Mouse (Mus musculus) midbrain, embryonic 13.5 days (tissue): ENCODE data around the gene Mgme1. TPM values are rescaled to one million over a fixed set of nuclear protein-coding genes. Genes with fewer than 3 reads are reported as not detected.

Source experiments
- ATAC-seq: fragments of 200-750 bp; cut with Nextera tagmentation; 2 replicates; pipeline ENCODE4 v1.8.0; 2017; ENCODE audit warnings: mild to moderate bottlenecking, moderate TSS enrichment, moderate library complexity
- H3K27ac ChIP-seq: fragments of 300-500 bp; sonication (generic); 2 replicates; pipeline ENCODE4 v1.5.1; 2015; ENCODE audit warnings: inconsistent platforms, mild to moderate bottlenecking, moderate library complexity
- H3K27me3 ChIP-seq: fragments of 300-500 bp; sonication (generic); 2 replicates; pipeline ENCODE4 v1.6.1; 2015; ENCODE audit warnings: mild to moderate bottlenecking, inconsistent platforms
- H3K36me3 ChIP-seq: fragments of 300-500 bp; sonication (generic); 2 replicates; pipeline ENCODE4 v1.6.1; 2015; ENCODE audit warnings: mild to moderate bottlenecking, inconsistent platforms
- H3K4me1 ChIP-seq: fragments of 300-500 bp; sonication (generic); replicated peaks from 2 replicates; pipeline ENCODE4 v1.6.1; 2015; ENCODE audit warnings: inconsistent platforms
- H3K4me2 ChIP-seq: fragments of 300-500 bp; sonication (generic); replicated peaks from 2 replicates; pipeline ENCODE4 v1.6.1; 2015; ENCODE audit warnings: moderate library complexity, mild to moderate bottlenecking, inconsistent platforms
- H3K4me3 ChIP-seq: fragments of 300-500 bp; sonication (generic); replicated peaks from 2 replicates; pipeline ENCODE4 v1.5.1; 2015; ENCODE audit warnings: mild to moderate bottlenecking, inconsistent platforms
- H3K9ac ChIP-seq: fragments of 300-500 bp; sonication (generic); replicated peaks from 2 replicates; pipeline ENCODE4 v1.6.1; 2015; ENCODE audit warnings: mild to moderate bottlenecking, inconsistent platforms
- H3K9me3 ChIP-seq: fragments of 300-500 bp; sonication (generic); 2 replicates; pipeline ENCODE4 v1.6.1; 2016; ENCODE audit warnings: mild to moderate bottlenecking, inconsistent platforms
- WGBS: fragments of 180-500 bp; shearing (Covaris S2); methylation state at CpG from one replicate; pipeline ENCODE4 v1.1.7; 2015; 5-methylcytosine and 5-hydroxymethylcytosine counted together
- polyA plus RNA-seq: library from polyadenylated mRNA; unstranded; fragments of >200 nt; fragmentation: Nextera tagmentation; extraction: Ambion mirVana; gene quantifications from 2 replicates; pipeline ENCODE4 v1.2.1, GENCODE M21; 2015

The Mgme1 gene
- polyA plus RNA-seq, 1 experiment from 2014 or later: 13.0 TPM

DNA sequence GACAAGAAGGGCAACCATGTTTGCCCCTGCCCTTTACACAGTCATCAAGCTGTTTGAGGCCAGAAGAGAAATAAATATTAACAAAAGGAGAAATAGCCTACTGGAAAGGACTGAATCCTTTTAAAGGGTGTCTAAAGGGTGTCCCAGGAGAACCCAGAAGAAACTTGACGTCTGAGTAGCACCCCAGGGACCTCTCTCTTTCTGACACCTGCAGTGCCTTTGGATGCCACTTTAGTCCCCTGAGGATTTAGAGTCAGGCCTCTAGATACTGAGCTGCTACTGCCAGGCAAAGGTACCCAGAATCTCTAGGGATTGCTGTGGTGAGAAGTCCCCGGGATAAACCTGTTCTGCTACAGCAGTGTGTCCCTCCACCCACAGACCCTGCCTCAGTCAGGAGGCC is 31.1 kb upstream of the Mgme1 start:
- H3K27ac ChIP-seq: no peak overlapping the region
- no peak overlapping the region for H3K4me3 ChIP-seq
- H3K4me1 ChIP-seq: no peaks in the 10 kb centered on the region
- no peaks in the 10 kb centered on the region for H3K36me3 ChIP-seq
- no peaks in the 10 kb centered on the region for H3K9me3 ChIP-seq
- H3K27me3 ChIP-seq: no peaks in the 10 kb centered on the region
- H3K9ac ChIP-seq: no peak overlapping the region
- WGBS: 72% methylated on average over 2 of the region's 2 CpGs
- no peak for ATAC-seq
- no peak overlapping the region for H3K4me2 ChIP-seq

DNA sequence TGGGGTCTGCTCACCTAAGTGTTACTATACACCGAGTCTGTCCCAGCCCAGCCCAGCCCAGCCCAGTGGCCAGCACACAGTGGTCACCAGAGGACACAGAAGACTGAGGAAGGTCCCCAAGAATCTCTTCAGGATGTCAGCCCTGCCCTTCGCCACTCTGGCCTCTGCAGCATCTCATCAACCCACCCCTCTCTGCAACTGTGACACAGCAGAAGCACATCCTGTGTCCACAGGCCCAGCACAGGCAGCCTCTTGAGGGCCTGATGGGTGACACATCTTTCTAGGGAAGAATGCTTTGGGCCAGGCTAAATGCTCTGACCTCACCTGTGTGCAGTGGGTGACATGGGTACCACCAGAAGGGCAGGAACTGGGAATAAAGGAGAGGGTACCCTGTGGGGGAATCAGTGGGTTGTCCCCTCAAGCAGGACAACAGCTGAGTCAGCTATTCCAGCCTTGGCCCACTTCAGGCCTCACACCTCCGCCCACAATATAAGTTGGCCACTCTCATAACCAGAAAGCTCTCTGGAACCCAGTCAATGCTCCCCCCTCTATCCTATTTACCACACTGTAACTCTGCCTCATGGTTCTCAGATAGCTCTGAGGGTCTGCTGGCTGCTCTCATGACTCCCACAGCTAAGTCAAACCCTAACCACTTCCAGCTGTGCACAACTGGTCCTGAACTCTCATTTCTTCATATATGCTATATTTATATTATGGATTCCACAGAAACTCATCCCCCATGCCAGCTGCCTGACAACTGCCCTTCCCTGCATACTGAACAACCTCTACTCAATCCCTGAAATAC is 30.2 kb upstream of the Mgme1 start:
- H3K9me3 ChIP-seq: no peaks in the 10 kb centered on the region
- H3K36me3 ChIP-seq: no peaks in the 10 kb centered on the region
- H3K4me3 ChIP-seq: no peak overlapping the region
- H3K4me1 ChIP-seq: no peaks in the 10 kb centered on the region
- H3K9ac ChIP-seq: no peak overlapping the region
- WGBS: 87% methylated on average over 3 of the region's 3 CpGs
- no peaks in the 10 kb centered on the region for H3K27me3 ChIP-seq
- no peak for ATAC-seq
- no peak overlapping the region for H3K27ac ChIP-seq
- H3K4me2 ChIP-seq: no peak overlapping the region

DNA sequence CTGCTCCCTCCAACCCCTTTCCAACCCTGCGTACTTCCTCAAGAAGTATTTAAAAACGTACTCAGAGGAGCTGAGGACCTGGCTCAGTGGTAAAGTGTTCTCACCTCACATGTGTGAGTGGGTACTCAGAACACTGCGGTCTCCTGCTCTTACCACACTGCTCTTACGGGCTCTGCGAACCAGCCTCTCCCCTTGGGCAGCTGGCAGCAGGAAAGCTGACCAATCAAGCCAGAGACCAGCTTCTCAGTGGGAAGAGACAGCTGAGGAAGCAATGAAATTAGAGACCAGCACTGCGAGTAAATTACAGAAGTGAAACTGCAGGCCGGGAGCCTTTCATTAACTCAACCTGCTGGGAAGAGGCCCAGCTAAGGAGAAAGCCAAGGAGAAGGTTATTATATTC is 25.0 kb upstream of the Mgme1 start:
- H3K9me3 ChIP-seq: no peaks in the 10 kb centered on the region
- no peaks in the 10 kb centered on the region for H3K27me3 ChIP-seq
- H3K4me2 ChIP-seq: no peak overlapping the region
- H3K9ac ChIP-seq: no peak overlapping the region
- no peak overlapping the region for H3K4me3 ChIP-seq
- no peak overlapping the region for H3K27ac ChIP-seq
- ATAC-seq: no peak
- no peaks in the 10 kb centered on the region for H3K4me1 ChIP-seq
- peaks cover 17% of the 10 kb centered on the region for H3K36me3 ChIP-seq
- 74% methylated on average over 7 of the region's 7 CpGs for WGBS

DNA sequence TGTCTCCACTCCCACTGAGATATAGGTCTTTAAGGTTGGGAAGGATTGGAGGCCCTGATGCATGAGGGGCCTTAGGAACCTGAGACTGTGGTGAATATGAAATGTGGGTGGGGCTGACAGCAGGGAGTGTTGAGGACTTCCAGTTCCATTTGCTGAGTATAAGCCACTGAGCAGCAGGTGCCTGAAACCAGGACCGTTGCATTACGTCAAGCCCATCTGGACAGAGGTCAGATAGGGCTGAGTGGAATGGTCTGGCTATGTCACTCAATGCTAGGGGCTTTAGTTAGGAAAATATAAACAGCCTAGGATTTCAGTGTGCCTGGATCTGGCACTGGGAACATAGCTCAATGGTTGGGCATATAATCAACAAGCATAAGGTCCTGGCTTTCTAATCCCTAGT is 24.2 kb upstream of the Mgme1 start:
- Histone ChIP-seq H3K27ac (no peak overlapping the region), H3K9me3 (no peaks in the 10 kb centered on the region), H3K36me3 (peaks cover 23% of the 10 kb centered on the region), H3K9ac (no peak overlapping the region), H3K4me3 (no peak overlapping the region), H3K4me2 (no peak overlapping the region), H3K4me1 (no peaks in the 10 kb centered on the region), H3K27me3 (no peaks in the 10 kb centered on the region)
- WGBS: 78% methylated on average over 2 of the region's 2 CpGs
- no peak for ATAC-seq

DNA sequence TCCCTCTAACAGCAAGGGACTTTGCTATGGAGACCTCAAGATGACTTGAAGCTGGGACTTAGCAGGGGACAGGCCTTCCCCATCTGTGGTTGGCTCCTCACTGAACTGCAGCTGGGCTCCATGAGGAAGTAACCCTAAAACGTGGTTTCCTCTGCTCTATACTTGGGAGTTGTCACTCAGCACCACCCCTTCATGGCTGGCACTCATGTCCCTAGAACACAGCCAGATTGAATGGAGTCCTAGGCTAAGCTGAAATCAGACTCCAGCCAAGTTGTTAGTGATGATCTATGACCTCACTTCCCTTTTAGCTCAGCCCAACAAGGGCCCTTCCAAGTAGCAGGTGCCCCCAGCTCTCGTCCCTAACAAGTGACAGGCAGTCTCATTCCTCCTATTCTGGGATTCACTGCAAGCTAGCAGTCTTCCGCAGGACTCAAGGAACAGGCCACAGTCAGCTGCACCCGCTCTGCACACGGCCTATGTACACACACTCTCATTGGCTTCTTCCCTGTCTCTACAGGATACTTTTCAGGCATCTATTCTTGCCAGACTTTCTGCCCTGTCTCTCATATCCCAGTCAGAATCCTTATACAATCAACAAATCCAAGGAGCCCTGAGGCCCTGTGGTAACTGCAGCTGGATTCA is 23.0 kb upstream of the Mgme1 start:
- ATAC-seq: 0 out of 2 replicates have a peak, but pooled peaks have one; percentile 21
- H3K9ac ChIP-seq: no peak overlapping the region
- 58% methylated on average over 5 of the region's 5 CpGs for WGBS

DNA sequence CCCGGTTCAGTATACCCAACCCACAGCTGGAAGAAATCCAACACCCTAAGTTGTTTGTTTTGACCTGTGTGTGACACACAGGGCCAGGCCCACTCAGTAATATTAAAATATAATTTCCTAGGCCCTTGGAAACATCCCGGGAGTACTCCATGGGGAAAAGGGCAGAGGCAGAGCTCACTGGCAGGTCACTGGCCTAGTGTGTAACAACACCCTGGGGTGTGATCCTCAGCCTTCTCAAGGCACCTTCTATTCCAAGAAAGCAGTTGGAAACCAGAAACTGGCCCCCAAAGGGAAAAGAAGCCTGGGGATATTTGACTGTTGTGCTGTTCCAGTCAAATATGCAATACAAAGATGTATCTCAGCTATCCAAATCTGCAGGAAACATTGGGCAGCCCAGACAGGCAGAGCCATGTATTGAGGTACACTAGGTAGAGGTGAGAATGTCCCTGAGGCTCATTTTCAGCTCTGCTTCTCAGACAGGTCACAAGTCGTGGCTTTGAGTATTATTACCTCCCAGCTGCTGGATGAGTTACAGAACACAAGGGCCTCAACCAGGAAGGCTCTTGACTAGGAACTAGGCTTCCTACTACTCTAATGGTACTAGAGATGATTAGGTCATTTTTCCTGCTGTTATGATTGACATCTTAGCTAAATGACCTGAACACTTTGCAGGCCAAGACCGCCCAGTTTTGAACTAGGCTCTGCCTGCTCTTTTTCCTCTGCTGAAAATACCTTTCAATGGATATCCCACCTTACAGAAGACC is 21.7 kb upstream of the Mgme1 start:
- no peak overlapping the region for H3K4me2 ChIP-seq
- H3K4me1 ChIP-seq: no peaks in the 10 kb centered on the region
- no peak overlapping the region for H3K4me3 ChIP-seq
- no peaks in the 10 kb centered on the region for H3K27me3 ChIP-seq
- H3K27ac ChIP-seq: no peak overlapping the region
- H3K36me3 ChIP-seq: peaks cover 46% of the 10 kb centered on the region
- 43% methylated on average over 4 of the region's 4 CpGs for WGBS
- no peak for ATAC-seq
- no peak overlapping the region for H3K9ac ChIP-seq
- no peaks in the 10 kb centered on the region for H3K9me3 ChIP-seq

More for the DNA sequence above, 23.0 kb upstream of the Mgme1 start:
- Histone ChIP-seq H3K4me1 (no peaks in the 10 kb centered on the region), H3K4me3 (no peak overlapping the region), H3K27me3 (no peaks in the 10 kb centered on the region), H3K36me3 (peaks cover 33% of the 10 kb centered on the region), H3K9me3 (no peaks in the 10 kb centered on the region), H3K27ac (peak overlapping the region; percentile 7; the same call in 1 of the 2 replicates), H3K4me2 (no peak overlapping the region)

DNA sequence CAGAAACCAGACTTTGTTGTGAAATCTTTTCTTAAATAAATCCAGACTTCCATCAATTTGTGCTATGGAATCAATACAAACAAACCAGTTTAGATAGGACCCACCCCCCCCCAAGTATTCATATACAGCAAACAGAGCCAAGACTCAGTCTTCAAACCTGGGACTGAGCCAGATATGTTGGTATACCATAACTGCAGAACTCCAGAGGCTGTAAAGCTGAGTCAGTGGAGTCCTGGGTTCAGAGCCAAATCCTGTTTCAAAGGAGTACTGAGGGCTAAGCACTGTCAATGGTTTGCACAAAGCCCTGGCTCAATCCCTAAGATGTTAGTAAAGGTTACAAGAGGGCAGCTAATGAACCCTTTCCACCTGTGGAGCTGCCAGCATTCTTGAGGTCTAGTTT is 20.4 kb upstream of the Mgme1 start:
- no peak overlapping the region for H3K9ac ChIP-seq
- H3K27me3 ChIP-seq: no peaks in the 10 kb centered on the region
- no peaks in the 10 kb centered on the region for H3K9me3 ChIP-seq
- no peaks in the 10 kb centered on the region for H3K4me1 ChIP-seq
- H3K4me3 ChIP-seq: no peak overlapping the region
- H3K36me3 ChIP-seq: peaks cover 60% of the 10 kb centered on the region
- H3K4me2 ChIP-seq: no peak overlapping the region
- no peak for ATAC-seq
- no peak overlapping the region for H3K27ac ChIP-seq

DNA sequence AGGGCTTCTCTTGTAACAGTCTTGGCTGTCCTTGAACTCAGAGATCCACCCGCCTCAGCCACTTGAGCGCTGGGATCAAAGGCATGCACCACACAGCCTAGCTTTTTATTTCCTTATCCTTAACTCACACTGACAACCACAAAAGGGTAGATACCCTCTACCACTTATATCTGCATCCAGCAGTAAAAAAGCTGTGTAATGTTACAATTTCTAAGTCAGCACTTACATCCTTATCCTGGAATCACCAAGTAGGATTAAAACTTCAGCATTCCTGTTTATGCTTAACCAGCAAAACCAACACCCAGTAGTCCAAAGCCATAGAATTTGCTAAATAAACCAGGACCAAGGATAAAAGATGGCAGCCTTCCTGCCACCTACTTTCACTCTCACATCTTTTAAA is 7.6 kb upstream of the Mgme1 start:
- no peak overlapping the region for H3K9ac ChIP-seq
- peaks cover 14% of the 10 kb centered on the region for H3K4me1 ChIP-seq
- no peaks in the 10 kb centered on the region for H3K9me3 ChIP-seq
- 95% methylated on average over 2 of the region's 2 CpGs for WGBS
- H3K4me2 ChIP-seq: no peak overlapping the region
- no peaks in the 10 kb centered on the region for H3K27me3 ChIP-seq
- no peak for ATAC-seq
- H3K27ac ChIP-seq: no peak overlapping the region
- peaks cover 32% of the 10 kb centered on the region for H3K36me3 ChIP-seq
- no peak overlapping the region for H3K4me3 ChIP-seq

DNA sequence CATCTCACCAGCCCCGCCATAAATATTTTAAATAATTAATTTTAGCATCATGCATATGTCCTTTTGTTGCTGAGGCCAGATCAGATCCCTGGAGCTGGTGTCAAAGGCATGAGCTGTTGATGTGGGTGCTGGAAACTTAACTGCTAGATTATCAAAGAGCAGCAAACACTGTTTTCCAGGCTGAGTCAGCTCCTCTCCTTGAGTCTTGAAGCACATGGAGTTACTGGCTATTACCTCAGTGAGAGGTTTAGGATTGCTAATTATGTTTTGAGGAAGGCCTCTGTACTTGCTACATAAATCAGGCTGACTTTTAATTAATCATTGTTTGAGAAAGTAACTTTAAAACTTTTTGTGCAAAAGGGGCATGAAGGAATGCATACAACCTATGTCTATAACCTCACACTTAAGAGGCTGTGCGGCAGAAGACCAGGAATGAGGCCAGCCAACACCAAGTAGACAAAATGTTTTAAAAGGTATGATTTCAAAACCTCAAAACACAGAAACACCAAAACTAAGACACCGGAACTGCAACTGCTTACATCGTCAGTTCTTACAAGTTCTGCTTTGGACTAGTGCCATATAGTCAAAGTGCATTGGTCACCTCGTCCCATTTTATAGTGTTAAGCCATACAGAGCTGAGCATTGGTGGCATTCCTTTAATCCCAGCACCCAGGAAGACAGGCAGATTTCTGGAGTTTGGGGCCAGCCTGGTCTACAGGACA is 5.9 kb upstream of the Mgme1 start:
- peaks cover 14% of the 10 kb centered on the region; the same call in 1 of the 2 replicates for H3K36me3 ChIP-seq
- H3K4me2 ChIP-seq: no peak overlapping the region
- no peak overlapping the region for H3K9ac ChIP-seq
- peaks cover 31% of the 10 kb centered on the region for H3K4me1 ChIP-seq
- no peaks in the 10 kb centered on the region for H3K9me3 ChIP-seq
- H3K27ac ChIP-seq: no peak overlapping the region
- 86% methylated on average over 5 of the region's 5 CpGs for WGBS
- no peaks in the 10 kb centered on the region for H3K27me3 ChIP-seq
- no peak for ATAC-seq
- H3K4me3 ChIP-seq: no peak overlapping the region

DNA sequence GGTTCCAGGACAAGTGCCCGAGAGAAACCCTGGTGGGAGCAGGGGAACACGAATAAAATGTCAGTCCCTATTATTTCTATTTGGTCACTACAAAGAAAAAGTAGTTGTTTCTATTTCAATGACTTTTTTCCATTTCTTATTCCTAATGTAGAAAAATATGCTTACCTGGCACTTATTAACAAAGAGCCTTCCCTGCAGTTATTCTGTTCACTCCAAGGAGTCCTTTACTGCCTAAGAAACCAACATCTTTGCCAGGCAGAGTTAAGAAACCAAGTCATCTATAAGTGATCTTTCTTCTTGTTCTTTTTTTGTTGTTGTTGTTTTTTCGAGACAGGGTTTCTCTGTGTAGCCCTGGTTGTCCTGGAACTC is 5.4 kb upstream of the Mgme1 start:
- no peak for ATAC-seq
- Histone ChIP-seq H3K36me3 (peaks cover 12% of the 10 kb centered on the region; the same call in 1 of the 2 replicates), H3K9me3 (no peaks in the 10 kb centered on the region), H3K27me3 (no peaks in the 10 kb centered on the region), H3K4me3 (no peak overlapping the region), H3K27ac (no peak overlapping the region), H3K4me2 (no peak overlapping the region), H3K9ac (no peak overlapping the region), H3K4me1 (peaks cover 33% of the 10 kb centered on the region)
- 74% methylated on average over 3 of the region's 3 CpGs for WGBS

DNA sequence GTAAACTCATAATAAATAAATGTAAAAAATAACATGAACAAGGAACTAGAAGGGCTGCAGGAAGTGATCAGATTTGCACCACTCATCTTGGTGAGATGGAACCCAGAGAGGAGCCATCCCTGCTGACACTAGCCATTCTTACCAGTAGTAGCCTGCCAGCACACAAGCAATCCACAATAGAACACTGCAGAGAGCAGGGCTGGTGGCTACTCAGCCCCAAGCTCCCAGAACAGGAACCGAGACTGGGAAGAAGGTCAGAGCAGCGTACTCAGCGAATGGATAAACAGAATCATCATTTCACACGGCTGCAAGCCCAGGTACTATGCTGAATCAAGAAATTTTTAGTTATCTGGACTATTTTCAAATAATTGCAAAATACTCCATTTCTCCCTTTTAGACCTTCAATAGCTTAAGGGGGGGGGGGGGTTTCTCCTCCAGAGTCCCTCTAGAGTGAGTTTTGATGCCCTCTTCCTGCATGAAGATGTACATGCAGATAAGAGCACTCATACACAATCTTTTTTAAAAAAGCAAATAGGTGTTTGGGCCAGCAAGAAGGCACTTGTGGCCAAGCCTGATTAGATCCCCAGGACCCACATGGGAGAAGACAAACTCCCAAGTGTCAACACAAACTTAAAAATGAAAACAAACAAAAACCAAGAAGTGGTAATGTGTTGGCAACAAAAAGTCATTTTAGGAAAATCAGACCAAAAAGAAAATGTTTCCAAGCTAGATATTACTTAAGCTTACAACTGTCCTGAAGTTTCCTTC is 4.4 kb upstream of the Mgme1 start:
- H3K9ac ChIP-seq: no peak overlapping the region
- WGBS: 50% methylated on average over 4 of the region's 4 CpGs
- H3K27me3 ChIP-seq: no peaks in the 10 kb centered on the region
- ATAC-seq: no peak
- H3K36me3 ChIP-seq: 0 out of 2 replicates have a peak, but pooled peaks cover 5% of the 10 kb centered on the region
- H3K4me2 ChIP-seq: no peak overlapping the region
- H3K9me3 ChIP-seq: no peaks in the 10 kb centered on the region
- H3K4me1 ChIP-seq: peaks cover 33% of the 10 kb centered on the region
- no peak overlapping the region for H3K27ac ChIP-seq
- H3K4me3 ChIP-seq: no peak overlapping the region
